Comparison of ENCODE assay signal across 16 mouse cellular contexts in the genomic region with DNA sequence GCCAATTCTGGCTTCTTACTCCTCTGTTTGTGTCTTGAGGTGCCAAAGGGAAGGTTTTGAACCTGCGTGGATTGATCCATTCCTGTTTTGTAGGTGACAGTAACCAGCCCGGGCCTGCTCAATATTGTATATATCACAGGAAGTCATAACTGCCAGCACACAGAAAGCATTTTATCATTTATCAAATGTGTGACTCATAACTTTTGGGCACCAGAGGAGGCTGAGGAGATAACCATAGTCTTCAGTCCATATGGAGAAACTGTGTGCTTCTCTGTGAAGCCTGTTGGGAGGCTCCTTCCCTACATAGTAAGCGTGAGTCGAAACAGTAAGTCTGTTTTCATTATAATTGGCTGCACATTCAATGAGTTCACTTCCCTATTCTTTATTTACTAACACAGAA.
"Had no signal": no experiment of that assay in that cellular context is flagged by ENCODE, and none has a peak within 500 bp of the region (broad histone marks: within the 10 kb centered on the region; RNA-seq: fewer than 3 reads in every experiment).

No protein-coding gene starts in this region.

- H3K4me1 ChIP-seq: midbrain, embryonic 10.5 days; midbrain, embryonic 12.5 days; neural tube, embryonic 13.5 days; neural tube, embryonic 15.5 days; stomach, embryonic 15.5 days had no signal

- H3K9ac ChIP-seq: liver, embryonic 14.5 days; lung, embryonic 14.5 days; midbrain, embryonic 12.5 days; neural tube, embryonic 13.5 days; neural tube, embryonic 15.5 days; stomach, embryonic 15.5 days had no signal

- H3K9me3 ChIP-seq: midbrain, embryonic 10.5 days; midbrain, embryonic 12.5 days; neural tube, embryonic 13.5 days; neural tube, embryonic 15.5 days; stomach, embryonic 15.5 days had no signal

- H3K27ac ChIP-seq: liver, embryonic 14.5 days; midbrain, embryonic 10.5 days; midbrain, embryonic 12.5 days; neural tube, embryonic 13.5 days; neural tube, embryonic 15.5 days; stomach, embryonic 15.5 days had no signal

- H3K36me3 ChIP-seq: stomach, embryonic 15.5 days had no signal

- ATAC-seq: midbrain, embryonic 16.5 days had no signal

- H3K4me2 ChIP-seq: lung, embryonic 14.5 days; midbrain, embryonic 12.5 days; neural tube, embryonic 13.5 days; neural tube, embryonic 15.5 days; stomach, embryonic 15.5 days had no signal

- DNase-seq: lung, postnatal 10 days; midbrain, embryonic 14.5 days; retina, postnatal 1 day; right cerebral cortex, postnatal 14 days; thymus, adult 2 months; thymus, postnatal 25 days; thymus, postnatal 4 days had no signal

- H3K4me3 ChIP-seq: midbrain, embryonic 10.5 days; midbrain, embryonic 12.5 days; myocyte; neural tube, embryonic 13.5 days; neural tube, embryonic 15.5 days; stomach, embryonic 15.5 days had no signal

- H3K27me3 ChIP-seq: midbrain, embryonic 12.5 days; neural tube, embryonic 13.5 days; neural tube, embryonic 15.5 days; stomach, embryonic 15.5 days had no signal
